Mouse (Mus musculus) intestine, postnatal 0 days (tissue): ENCODE data around the gene Pakap. TPM values are rescaled to one million over a fixed set of nuclear protein-coding genes. Genes with fewer than 3 reads are reported as not detected.

Experiments
- ATAC-seq: fragments of 200-750 bp; cut with Nextera tagmentation; 2 replicates; pipeline ENCODE4 v1.8.0; 2017; ENCODE audit warnings: mild to moderate bottlenecking, moderate TSS enrichment, moderate library complexity
- H3K27ac ChIP-seq: fragments of 300-500 bp; sonication (generic); 2 replicates; pipeline ENCODE4 v1.5.1; 2014; ENCODE audit warnings: mild to moderate bottlenecking, low read depth, low read length, moderate library complexity
- H3K27me3 ChIP-seq: fragments of 300-500 bp; sonication (generic); replicated peaks from 2 replicates; pipeline ENCODE4 v1.6.1; 2014; ENCODE audit warnings: low read length, mixed read lengths; ENCODE audit not compliant: control insufficient read depth, insufficient read depth
- H3K36me3 ChIP-seq: fragments of 300-500 bp; sonication (generic); 2 replicates; pipeline ENCODE4 v1.6.1; 2014; ENCODE audit warnings: mild to moderate bottlenecking, moderate library complexity; ENCODE audit not compliant: control insufficient read depth, insufficient read depth
- H3K4me1 ChIP-seq: fragments of 300-500 bp; sonication (generic); replicated peaks from 2 replicates; pipeline ENCODE4 v1.6.1; 2014; ENCODE audit warnings: antibody characterized with exemption, low read length, mixed read lengths; ENCODE audit not compliant: control insufficient read depth, insufficient read depth
- H3K4me2 ChIP-seq: fragments of 300-500 bp; sonication (generic); replicated peaks from 2 replicates; pipeline ENCODE4 v1.6.1; 2014; ENCODE audit warnings: low read depth, mild to moderate bottlenecking, moderate library complexity
- H3K4me3 ChIP-seq: fragments of 300-500 bp; sonication (generic); 2 replicates; pipeline ENCODE4 v1.5.1; 2014; ENCODE audit warnings: low read depth, low read length
- H3K9ac ChIP-seq: fragments of 300-500 bp; sonication (generic); 2 replicates; pipeline ENCODE4 v1.6.1; 2014; ENCODE audit warnings: mild to moderate bottlenecking, low read depth, low read length
- H3K9me3 ChIP-seq: fragments of 300-500 bp; sonication (generic); 2 replicates; pipeline ENCODE4 v1.6.1; 2016; ENCODE audit warnings: mixed run types; ENCODE audit not compliant: control insufficient read depth
- CTCF ChIP-seq: sonication (generic); IDR thresholded peaks from 2 replicates; pipeline ENCODE4 v1.5.1; 2016; ENCODE audit warnings: low read depth, mild to moderate bottlenecking, control low read depth, antibody characterized with exemption, moderate library complexity
- WGBS: fragments of 180-500 bp; shearing (Covaris S2); extraction: QIAGEN DNeasy Blood & Tissue Kit; methylation state at CpG from one replicate; pipeline ENCODE4 v1.1.7; 2014; 5-methylcytosine and 5-hydroxymethylcytosine counted together
- polyA plus RNA-seq: library from polyadenylated mRNA; unstranded; fragments of >200 nt; fragmentation: Nextera tagmentation; extraction: Ambion mirVana; gene quantifications from 2 replicates; pipeline ENCODE4 v1.2.1, GENCODE M21; 2015

The Pakap gene
- polyA plus RNA-seq, 1 experiment from 2014 or later, result 8.6 TPM

- H3K27me3 ChIP-seq, result no peaks in the 10 kb centered on the region
- no peak overlapping the region for H3K27ac ChIP-seq
- no peak for ATAC-seq
- no peak overlapping the region for H3K4me3 ChIP-seq
- no peaks in the 10 kb centered on the region for H3K9me3 ChIP-seq
- no peaks in the 10 kb centered on the region for H3K4me1 ChIP-seq
- no peaks in the 10 kb centered on the region for H3K36me3 ChIP-seq
- no peak overlapping the region for H3K4me2 ChIP-seq
- 38% methylated on average over 1 of the region's 1 CpGs for WGBS
- no peak overlapping the region for H3K9ac ChIP-seq
- no peak for TF ChIP-seq CTCF
Observed at GRCm38 (mm10) chr4:57799297-57799696, 231.3 kb downstream of the Pakap start.

- H3K27ac ChIP-seq, result no peak overlapping the region
- no peak overlapping the region for H3K9ac ChIP-seq
- no peaks in the 10 kb centered on the region for H3K27me3 ChIP-seq
- no peak for ATAC-seq
- H3K36me3 ChIP-seq, result no peaks in the 10 kb centered on the region
- no peak for TF ChIP-seq CTCF
- no peaks in the 10 kb centered on the region for H3K4me1 ChIP-seq
- H3K4me2 ChIP-seq, result no peak overlapping the region
- H3K9me3 ChIP-seq, result no peaks in the 10 kb centered on the region
- WGBS, result 53% methylated on average over 7 of the region's 7 CpGs
- no peak overlapping the region for H3K4me3 ChIP-seq
Observed at GRCm38 (mm10) chr4:57801239-57801638, 233.3 kb downstream of the Pakap start.

- no peak for ATAC-seq
- H3K9me3 ChIP-seq, result no peaks in the 10 kb centered on the region
- H3K9ac ChIP-seq, result no peak overlapping the region
- H3K27ac ChIP-seq, result no peak overlapping the region
- H3K36me3 ChIP-seq, result no peaks in the 10 kb centered on the region
- WGBS, result 84% methylated on average over 5 of the region's 5 CpGs
- no peak overlapping the region for H3K4me2 ChIP-seq
- TF ChIP-seq CTCF, result no peak
- H3K27me3 ChIP-seq, result no peaks in the 10 kb centered on the region
- H3K4me1 ChIP-seq, result no peaks in the 10 kb centered on the region
- no peak overlapping the region for H3K4me3 ChIP-seq
Observed at GRCm38 (mm10) chr4:57801986-57802385, 234.0 kb downstream of the Pakap start.

- no peaks in the 10 kb centered on the region for H3K9me3 ChIP-seq
- no peaks in the 10 kb centered on the region for H3K4me1 ChIP-seq
- no peak overlapping the region for H3K27ac ChIP-seq
- no peak overlapping the region for H3K9ac ChIP-seq
- no peak overlapping the region for H3K4me3 ChIP-seq
- WGBS, result 90% methylated on average over 3 of the region's 3 CpGs
- no peaks in the 10 kb centered on the region for H3K27me3 ChIP-seq
- H3K36me3 ChIP-seq, result no peaks in the 10 kb centered on the region
- no peak for ATAC-seq
- no peak overlapping the region for H3K4me2 ChIP-seq
- TF ChIP-seq CTCF, result no peak
Observed at GRCm38 (mm10) chr4:57802411-57802810, 234.4 kb downstream of the Pakap start.

- no peak overlapping the region for H3K4me3 ChIP-seq
- no peak overlapping the region for H3K9ac ChIP-seq
- no peaks in the 10 kb centered on the region for H3K9me3 ChIP-seq
- ATAC-seq, result no peak
- no peak for TF ChIP-seq CTCF
- H3K36me3 ChIP-seq, result no peaks in the 10 kb centered on the region
- no peak overlapping the region for H3K4me2 ChIP-seq
- H3K27me3 ChIP-seq, result no peaks in the 10 kb centered on the region
- no peak overlapping the region for H3K27ac ChIP-seq
- no peaks in the 10 kb centered on the region for H3K4me1 ChIP-seq
- WGBS, result 75% methylated on average over 6 of the region's 6 CpGs
Observed at GRCm38 (mm10) chr4:57804902-57805301, 236.9 kb downstream of the Pakap start.

- TF ChIP-seq CTCF, result no peak
- Histone ChIP-seq H3K27ac (no peak overlapping the region), H3K9me3 (no peaks in the 10 kb centered on the region), H3K4me2 (no peak overlapping the region), H3K9ac (no peak overlapping the region), H3K4me1 (no peaks in the 10 kb centered on the region), H3K36me3 (no peaks in the 10 kb centered on the region), H3K27me3 (no peaks in the 10 kb centered on the region), H3K4me3 (no peak overlapping the region)
- 47% methylated on average over 4 of the region's 4 CpGs for WGBS
- ATAC-seq, result no peak
Observed at GRCm38 (mm10) chr4:57809449-57809848, 241.5 kb downstream of the Pakap start.

- no peak for ATAC-seq
- no peaks in the 10 kb centered on the region for H3K36me3 ChIP-seq
- H3K4me1 ChIP-seq, result 0 out of 2 replicates have a peak, but pooled peaks cover 2% of the 10 kb centered on the region
- no peaks in the 10 kb centered on the region for H3K27me3 ChIP-seq
- TF ChIP-seq CTCF, result no peak
- H3K4me3 ChIP-seq, result no peak overlapping the region
- H3K4me2 ChIP-seq, result no peak overlapping the region
- no peak overlapping the region for H3K9ac ChIP-seq
- WGBS, result 94% methylated on average over 1 of the region's 1 CpGs
- H3K9me3 ChIP-seq, result no peaks in the 10 kb centered on the region
- no peak overlapping the region for H3K27ac ChIP-seq
Observed at GRCm38 (mm10) chr4:57812075-57812474, 244.1 kb downstream of the Pakap start.
